Mouse (Mus musculus) heart, embryonic 13.5 days (tissue): ENCODE measurements around the gene Nav2. TPM values are rescaled to one million over a fixed set of nuclear protein-coding genes. Genes with fewer than 3 reads are reported as not detected.

Experiments
- ATAC-seq: fragments of 200-750 bp; cut with Nextera tagmentation; 2 replicates; pipeline ENCODE4 v1.8.0; 2017; ENCODE audit warnings: moderate TSS enrichment; ENCODE audit not compliant: insufficient number of reproducible peaks, low FRiP score, low TSS enrichment; ENCODE audit errors: extremely low read depth
- H3K27ac ChIP-seq: fragments of 300-500 bp; sonication (generic); replicated peaks from 2 replicates; pipeline ENCODE4 v1.5.1; 2015; ENCODE audit warnings: moderate library complexity, mild to moderate bottlenecking, inconsistent platforms
- H3K27me3 ChIP-seq: fragments of 300-500 bp; sonication (generic); replicated peaks from 2 replicates; pipeline ENCODE4 v1.6.1; 2015; ENCODE audit warnings: mild to moderate bottlenecking, inconsistent platforms
- H3K36me3 ChIP-seq: fragments of 300-500 bp; sonication (generic); 2 replicates; pipeline ENCODE4 v1.6.1; 2015; ENCODE audit warnings: mild to moderate bottlenecking, inconsistent platforms
- H3K4me1 ChIP-seq: fragments of 300-500 bp; sonication (generic); 2 replicates; pipeline ENCODE4 v1.6.1; 2015; ENCODE audit warnings: inconsistent platforms
- H3K4me2 ChIP-seq: fragments of 300-500 bp; sonication (generic); 2 replicates; pipeline ENCODE4 v1.6.1; 2015; ENCODE audit warnings: inconsistent platforms, mild to moderate bottlenecking, moderate library complexity
- H3K4me3 ChIP-seq: fragments of 300-500 bp; sonication (generic); 2 replicates; pipeline ENCODE4 v1.5.1; 2015; ENCODE audit warnings: moderate library complexity, mild to moderate bottlenecking, inconsistent platforms
- H3K9ac ChIP-seq: fragments of 300-500 bp; sonication (generic); 2 replicates; pipeline ENCODE4 v1.6.1; 2015; ENCODE audit warnings: inconsistent platforms, mild to moderate bottlenecking, moderate library complexity
- H3K9me3 ChIP-seq: fragments of 300-500 bp; sonication (generic); 2 replicates; pipeline ENCODE4 v1.6.1; 2016; ENCODE audit warnings: inconsistent platforms
- WGBS: fragments of 180-500 bp; shearing (Covaris S2); methylation state at CpG from one replicate; pipeline ENCODE4 v1.1.7; 2015; ENCODE audit warnings: mixed read lengths; 5-methylcytosine and 5-hydroxymethylcytosine counted together
- polyA plus RNA-seq: library from polyadenylated mRNA; unstranded; fragments of >200 nt; fragmentation: Nextera tagmentation; extraction: Ambion mirVana; gene quantifications from 2 replicates; pipeline ENCODE4 v1.2.1, GENCODE M21; 2015

Gene Nav2
- polyA plus RNA-seq, 1 experiment from 2014 or later, result 25.3 TPM

- no peak overlapping the region for H3K4me3 ChIP-seq
- H3K4me2 ChIP-seq, result no peak overlapping the region
- no peak overlapping the region for H3K9ac ChIP-seq
- 67% methylated on average over 9 of the region's 9 CpGs for WGBS
- no peak overlapping the region for H3K27ac ChIP-seq
- ATAC-seq, result no peak
- peaks cover 24% of the 10 kb centered on the region for H3K4me1 ChIP-seq
- H3K9me3 ChIP-seq, result no peaks in the 10 kb centered on the region
- H3K27me3 ChIP-seq, result no peaks in the 10 kb centered on the region
- H3K36me3 ChIP-seq, result no peaks in the 10 kb centered on the region
Observed at GRCm38 (mm10) chr7:49065621-49066475, 157.3 kb downstream of the Nav2 start.

GRCm38 (mm10) chr7:49066828-49067227 is 158.3 kb downstream of the Nav2 start:
- Histone ChIP-seq H3K9ac (no peak overlapping the region), H3K4me1 (peaks cover 32% of the 10 kb centered on the region), H3K27ac (no peak overlapping the region), H3K9me3 (no peaks in the 10 kb centered on the region), H3K4me3 (no peak overlapping the region), H3K27me3 (no peaks in the 10 kb centered on the region), H3K36me3 (no peaks in the 10 kb centered on the region), H3K4me2 (no peak overlapping the region)
- ATAC-seq, result no peak
- WGBS, result 82% methylated on average over 1 of the region's 1 CpGs

- H3K27ac ChIP-seq, result no peak overlapping the region
- H3K4me3 ChIP-seq, result no peak overlapping the region
- WGBS, result 70% methylated on average over 12 of the region's 12 CpGs
- H3K4me1 ChIP-seq, result peaks cover 35% of the 10 kb centered on the region
- H3K36me3 ChIP-seq, result no peaks in the 10 kb centered on the region
- no peak overlapping the region for H3K4me2 ChIP-seq
- no peaks in the 10 kb centered on the region for H3K27me3 ChIP-seq
- no peak overlapping the region for H3K9ac ChIP-seq
- ATAC-seq, result no peak
- no peaks in the 10 kb centered on the region for H3K9me3 ChIP-seq
Observed at GRCm38 (mm10) chr7:49069396-49069961, 161.0 kb downstream of the Nav2 start.

- ATAC-seq, result no peak
- no peaks in the 10 kb centered on the region for H3K9me3 ChIP-seq
- 52% methylated on average over 1 of the region's 1 CpGs for WGBS
- no peaks in the 10 kb centered on the region for H3K36me3 ChIP-seq
- no peak overlapping the region for H3K4me2 ChIP-seq
- no peak overlapping the region for H3K9ac ChIP-seq
- H3K27ac ChIP-seq, result no peak overlapping the region
- peaks cover 23% of the 10 kb centered on the region for H3K4me1 ChIP-seq
- no peak overlapping the region for H3K4me3 ChIP-seq
- 0 out of 2 replicates have a peak, but pooled peaks cover 3% of the 10 kb centered on the region for H3K27me3 ChIP-seq
Observed at GRCm38 (mm10) chr7:49070621-49071020, 162.1 kb downstream of the Nav2 start.

GRCm38 (mm10) chr7:49071141-49071567 is 162.6 kb downstream of the Nav2 start:
- H3K27ac ChIP-seq, result no peak overlapping the region
- 23% methylated on average over 7 of the region's 7 CpGs for WGBS
- H3K4me1 ChIP-seq, result peaks cover 18% of the 10 kb centered on the region
- H3K4me3 ChIP-seq, result no peak overlapping the region
- H3K36me3 ChIP-seq, result no peaks in the 10 kb centered on the region
- no peaks in the 10 kb centered on the region for H3K9me3 ChIP-seq
- H3K4me2 ChIP-seq, result no peak overlapping the region
- ATAC-seq, result no peak
- H3K9ac ChIP-seq, result no peak overlapping the region
- H3K27me3 ChIP-seq, result 0 out of 2 replicates have a peak, but pooled peaks cover 3% of the 10 kb centered on the region

- 74% methylated on average over 10 of the region's 10 CpGs for WGBS
- no peak overlapping the region for H3K4me3 ChIP-seq
- no peak for ATAC-seq
- no peak overlapping the region for H3K27ac ChIP-seq
- H3K9ac ChIP-seq, result no peak overlapping the region
- H3K36me3 ChIP-seq, result no peaks in the 10 kb centered on the region
- H3K27me3 ChIP-seq, result 0 out of 2 replicates have a peak, but pooled peaks cover 3% of the 10 kb centered on the region
- H3K4me1 ChIP-seq, result peaks cover 15% of the 10 kb centered on the region
- no peak overlapping the region for H3K4me2 ChIP-seq
- H3K9me3 ChIP-seq, result no peaks in the 10 kb centered on the region
Observed at GRCm38 (mm10) chr7:49075333-49075934, 166.9 kb downstream of the Nav2 start.

GRCm38 (mm10) chr7:49076283-49076694 is 167.8 kb downstream of the Nav2 start:
- Histone ChIP-seq H3K36me3 (no peaks in the 10 kb centered on the region), H3K27me3 (0 out of 2 replicates have a peak, but pooled peaks cover 3% of the 10 kb centered on the region), H3K4me3 (no peak overlapping the region), H3K4me2 (no peak overlapping the region), H3K4me1 (peaks cover 11% of the 10 kb centered on the region), H3K9ac (no peak overlapping the region), H3K9me3 (no peaks in the 10 kb centered on the region), H3K27ac (no peak overlapping the region)
- ATAC-seq, result no peak
- 58% methylated on average over 8 of the region's 8 CpGs for WGBS

GRCm38 (mm10) chr7:49078930-49079329 is 170.4 kb downstream of the Nav2 start:
- Histone ChIP-seq H3K4me1 (peaks cover 7% of the 10 kb centered on the region), H3K27ac (no peak overlapping the region), H3K27me3 (0 out of 2 replicates have a peak, but pooled peaks cover 3% of the 10 kb centered on the region), H3K4me3 (no peak overlapping the region), H3K9me3 (no peaks in the 10 kb centered on the region), H3K36me3 (no peaks in the 10 kb centered on the region), H3K9ac (no peak overlapping the region), H3K4me2 (no peak overlapping the region)
- ATAC-seq, result no peak
- WGBS, result 73% methylated on average over 5 of the region's 5 CpGs

- Histone ChIP-seq H3K9me3 (no peaks in the 10 kb centered on the region), H3K4me1 (peaks cover 41% of the 10 kb centered on the region), H3K27ac (no peak overlapping the region), H3K36me3 (no peaks in the 10 kb centered on the region), H3K4me3 (no peak overlapping the region), H3K27me3 (no peaks in the 10 kb centered on the region), H3K9ac (no peak overlapping the region), H3K4me2 (no peak overlapping the region)
- no peak for ATAC-seq
- WGBS, result 62% methylated on average over 4 of the region's 4 CpGs
Observed at GRCm38 (mm10) chr7:49082585-49083165, 174.2 kb downstream of the Nav2 start.

GRCm38 (mm10) chr7:49084768-49085167 is 176.3 kb downstream of the Nav2 start:
- ATAC-seq, result no peak
- H3K9me3 ChIP-seq, result no peaks in the 10 kb centered on the region
- H3K9ac ChIP-seq, result peak overlapping the region; percentile 20; the same call in 1 of the 2 replicates
- H3K4me2 ChIP-seq, result 0 out of 2 replicates have a peak overlapping the region, but pooled peaks have one; percentile 10
- H3K27me3 ChIP-seq, result 0 out of 2 replicates have a peak, but pooled peaks cover 3% of the 10 kb centered on the region
- H3K27ac ChIP-seq, result peak overlapping the region; percentile 92
- H3K4me3 ChIP-seq, result no peak overlapping the region
- H3K4me1 ChIP-seq, result peaks cover 59% of the 10 kb centered on the region
- WGBS, result 32% methylated on average over 8 of the region's 8 CpGs
- H3K36me3 ChIP-seq, result no peaks in the 10 kb centered on the region

- no peak overlapping the region for H3K4me2 ChIP-seq
- no peak for ATAC-seq
- H3K27ac ChIP-seq, result peak overlapping the region; percentile 92
- H3K27me3 ChIP-seq, result peaks cover 7% of the 10 kb centered on the region; the same call in 1 of the 2 replicates
- H3K36me3 ChIP-seq, result no peaks in the 10 kb centered on the region
- no peaks in the 10 kb centered on the region for H3K9me3 ChIP-seq
- peaks cover 65% of the 10 kb centered on the region for H3K4me1 ChIP-seq
- no peak overlapping the region for H3K9ac ChIP-seq
- no peak overlapping the region for H3K4me3 ChIP-seq
- WGBS, result 58% methylated on average over 10 of the region's 10 CpGs
Observed at GRCm38 (mm10) chr7:49085759-49086158, 177.2 kb downstream of the Nav2 start.
